Comparison of ENCODE assay signal across 9 mouse cellular contexts in the genomic region with DNA sequence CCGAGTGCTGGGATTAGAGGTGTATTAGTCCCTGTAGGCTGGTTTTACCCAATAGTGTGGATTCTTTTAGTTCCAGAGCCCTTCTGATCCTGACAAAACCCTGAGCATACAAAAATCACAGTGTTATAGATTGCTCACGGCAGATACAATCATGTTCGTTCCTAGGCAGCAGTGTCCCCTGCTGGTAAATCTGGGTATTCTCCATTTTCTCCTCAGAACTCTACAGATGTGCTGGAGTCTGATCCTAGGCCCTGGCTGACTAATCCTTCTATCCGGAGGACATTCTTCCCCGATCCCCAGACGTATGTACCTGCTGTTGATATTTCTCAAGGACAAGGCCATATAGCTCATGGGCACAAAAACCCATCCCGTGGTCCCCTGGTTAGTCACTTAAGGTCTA. TPM values are rescaled to one million over a fixed set of nuclear protein-coding genes. Genes with fewer than 3 reads are reported as not detected.
DNase-seq lines count a peak whose midpoint lies in the region; ATAC-seq and TF ChIP-seq lines count a peak whose summit lies in the region.
"Had no signal": no experiment of that assay in that cellular context is flagged by ENCODE, and none has a peak within 500 bp of the region (broad histone marks: within the 10 kb centered on the region; RNA-seq: fewer than 3 reads in every experiment).

No protein-coding gene starts in this region.

- TF ChIP-seq CTCF in cortical plate, adult 2 months (IDR thresholded peaks at IDR 0.05; ENCODE audit: extremely low read depth, insufficient read depth, low read length): peak; percentile 68
- peak; percentile 82 for TF ChIP-seq CTCF in lung, postnatal 0 days (IDR thresholded peaks at IDR 0.05)

- no peaks in the 10 kb centered on the region for H3K9me3 ChIP-seq in hindbrain, embryonic 11.5 days (ENCODE audit: control insufficient read depth, low read length)
- no peaks in the 10 kb centered on the region for H3K9me3 ChIP-seq in hindbrain, embryonic 12.5 days (replicated peaks)
- no peaks in the 10 kb centered on the region for H3K9me3 ChIP-seq in lung, postnatal 0 days (ENCODE audit: low read length)
- H3K9me3 ChIP-seq: megakaryocyte, embryonic 14.5 days had no signal

- ATAC-seq in hindbrain, embryonic 11.5 days (ENCODE audit: low FRiP score): no peak
- no peak for ATAC-seq in hindbrain, embryonic 12.5 days (ENCODE audit: low FRiP score)
- ATAC-seq in lung, postnatal 0 days: peak; percentile 40; the same call in 1 of the 2 replicates

- peaks cover 10% of the 10 kb centered on the region; the same call in 1 of the 2 replicates for H3K36me3 ChIP-seq in hindbrain, embryonic 11.5 days (ENCODE audit: control insufficient read depth, insufficient read depth, low read length)
- H3K36me3 ChIP-seq in hindbrain, embryonic 12.5 days: peaks cover 84% of the 10 kb centered on the region
- peaks cover 27% of the 10 kb centered on the region for H3K36me3 ChIP-seq in lung, postnatal 0 days (ENCODE audit: insufficient read depth, low read length)

- TF ChIP-seq POLR2A in cortical plate, adult 2 months (IDR thresholded peaks at IDR 0.05; ENCODE audit: extremely low read depth, insufficient read depth, low read length): no peak

- DNase-seq in hindbrain, embryonic 11.5 days (ENCODE audit: low spot score): peak; percentile 32
- DNase-seq in urinary bladder, postnatal 14 days (ENCODE audit: low spot score): peak; percentile 41
- no peak for DNase-seq in urinary bladder, postnatal 25 days (ENCODE audit: low spot score)
- DNase-seq in lung, postnatal 0 days (ENCODE audit: low spot score): peak; percentile 44
- DNase-seq in frontal cortex, postnatal 25 days (ENCODE audit: low spot score in 2 of 2): no peak

- H3K4me2 ChIP-seq in hindbrain, embryonic 11.5 days (replicated peaks; ENCODE audit: low read depth, low read length): no peak overlapping the region
- no peak overlapping the region for H3K4me2 ChIP-seq in hindbrain, embryonic 12.5 days (replicated peaks)
- no peak overlapping the region for H3K4me2 ChIP-seq in lung, postnatal 0 days (replicated peaks; ENCODE audit: low read depth, low read length)

- WGBS in hindbrain, embryonic 11.5 days: 83% methylated on average over 7 of the region's 7 CpGs
- WGBS in hindbrain, embryonic 12.5 days: 86% methylated on average over 7 of the region's 7 CpGs
- 71% methylated on average over 7 of the region's 7 CpGs for WGBS in lung, postnatal 0 days

- H3K9ac ChIP-seq in hindbrain, embryonic 11.5 days (ENCODE audit: low read depth, low read length): no peak overlapping the region
- H3K9ac ChIP-seq in hindbrain, embryonic 12.5 days: no peak overlapping the region
- H3K9ac ChIP-seq in lung, postnatal 0 days (replicated peaks; ENCODE audit: low read depth): no peak overlapping the region

- TF ChIP-seq EP300 in lung, postnatal 0 days (IDR thresholded peaks at IDR 0.05): no peak

- H3K4me1 ChIP-seq in hindbrain, embryonic 11.5 days (replicated peaks; ENCODE audit: control insufficient read depth, insufficient read depth, low read length): no peaks in the 10 kb centered on the region
- H3K4me1 ChIP-seq in hindbrain, embryonic 12.5 days: no peaks in the 10 kb centered on the region
- H3K4me1 ChIP-seq in cortical plate, adult 2 months (ENCODE audit: control insufficient read depth, insufficient read depth, low read length): no peaks in the 10 kb centered on the region
- no peaks in the 10 kb centered on the region for H3K4me1 ChIP-seq in lung, postnatal 0 days (ENCODE audit: insufficient read depth, low read depth, low read length)

- no peak overlapping the region for H3K4me3 ChIP-seq in hindbrain, embryonic 11.5 days (ENCODE audit: low read depth, low read length)
- no peak overlapping the region for H3K4me3 ChIP-seq in hindbrain, embryonic 12.5 days
- no peak overlapping the region for H3K4me3 ChIP-seq in cortical plate, adult 2 months (ENCODE audit: insufficient read depth, low read length)
- no peak overlapping the region for H3K4me3 ChIP-seq in lung, postnatal 0 days (ENCODE audit: low read depth, low read length)
- H3K4me3 ChIP-seq: megakaryocyte, embryonic 14.5 days had no signal

- no peaks in the 10 kb centered on the region for H3K27me3 ChIP-seq in hindbrain, embryonic 11.5 days (ENCODE audit: control insufficient read depth, insufficient read depth, low read length)
- no peaks in the 10 kb centered on the region for H3K27me3 ChIP-seq in hindbrain, embryonic 12.5 days
- H3K27me3 ChIP-seq in lung, postnatal 0 days (replicated peaks; ENCODE audit: insufficient read depth, low read length): no peaks in the 10 kb centered on the region
- H3K27me3 ChIP-seq: megakaryocyte, embryonic 14.5 days had no signal

- H3K27ac ChIP-seq in hindbrain, embryonic 11.5 days (ENCODE audit: low read depth, low read length): no peak overlapping the region
- H3K27ac ChIP-seq in hindbrain, embryonic 12.5 days: no peak overlapping the region
- H3K27ac ChIP-seq in cortical plate, adult 2 months (ENCODE audit: insufficient read depth, low read length): no peak overlapping the region
- no peak overlapping the region for H3K27ac ChIP-seq in lung, postnatal 0 days (ENCODE audit: low read length)

RNA-seq across cellular contexts. Expression of gene Trpc2, which starts 4.4 kb away (rescaled TPM):
- 0.28 and 0.42 TPM in 2 replicates for polyA plus RNA-seq in hindbrain, embryonic 11.5 days (2014; fragmentation: Nextera tagmentation; extraction: Ambion mirVana)
- 0.21 TPM in 1 of 2 replicates, not detected in the other for polyA plus RNA-seq in hindbrain, embryonic 12.5 days (2016; fragmentation: Nextera tagmentation; extraction: Ambion mirVana)
- 0.53 and 2.0 TPM in 2 replicates for polyA plus RNA-seq in cortical plate, adult 2 months (2012; rRNA removed)
- not detected in 2 replicates for polyA plus RNA-seq in lung, postnatal 0 days (2015; fragmentation: Nextera tagmentation; extraction: Ambion mirVana)
- polyA plus RNA-seq: stomach, embryonic 14.5 days had no signal

RNA-seq across cellular contexts. Expression of gene Xntrpc, which starts 13.0 kb away (rescaled TPM):
- polyA plus RNA-seq in hindbrain, embryonic 11.5 days (2014; fragmentation: Nextera tagmentation; extraction: Ambion mirVana): 1.0 and 2.0 TPM in 2 replicates
- 2.5 and 3.0 TPM in 2 replicates for polyA plus RNA-seq in hindbrain, embryonic 12.5 days (2016; fragmentation: Nextera tagmentation; extraction: Ambion mirVana)
- 1.9 and 2.8 TPM in 2 replicates for polyA plus RNA-seq in cortical plate, adult 2 months (2012; rRNA removed)
- polyA plus RNA-seq in lung, postnatal 0 days (2015; fragmentation: Nextera tagmentation; extraction: Ambion mirVana): 0.29 and 0.30 TPM in 2 replicates

RNA-seq across cellular contexts. Expression of gene Xndc1, which starts 13.2 kb away (rescaled TPM):
- polyA plus RNA-seq in hindbrain, embryonic 11.5 days (2014; fragmentation: Nextera tagmentation; extraction: Ambion mirVana): 19.5 and 23.3 TPM in 2 replicates
- polyA plus RNA-seq in hindbrain, embryonic 12.5 days (2016; fragmentation: Nextera tagmentation; extraction: Ambion mirVana): 34.6 and 37.3 TPM in 2 replicates
- polyA plus RNA-seq in cortical plate, adult 2 months (2012; rRNA removed): 38.4 and 43.8 TPM in 2 replicates
- 6.2 and 7.8 TPM in 2 replicates for polyA plus RNA-seq in lung, postnatal 0 days (2015; fragmentation: Nextera tagmentation; extraction: Ambion mirVana)

RNA-seq across cellular contexts. Expression of gene Rnf121, which starts 13.2 kb away (rescaled TPM):
- polyA plus RNA-seq in hindbrain, embryonic 11.5 days (2014; fragmentation: Nextera tagmentation; extraction: Ambion mirVana): 27.1 and 29.8 TPM in 2 replicates
- polyA plus RNA-seq in hindbrain, embryonic 12.5 days (2016; fragmentation: Nextera tagmentation; extraction: Ambion mirVana): 29.2 and 31.6 TPM in 2 replicates
- polyA plus RNA-seq in cortical plate, adult 2 months (2012; rRNA removed): 55.9 and 59.4 TPM in 2 replicates
- polyA plus RNA-seq in lung, postnatal 0 days (2015; fragmentation: Nextera tagmentation; extraction: Ambion mirVana): 16.2 and 18.2 TPM in 2 replicates

RNA-seq across cellular contexts. Expression of gene Art1, which starts 23.0 kb away (rescaled TPM):
- 0.88 and 0.96 TPM in 2 replicates for polyA plus RNA-seq in hindbrain, embryonic 11.5 days (2014; fragmentation: Nextera tagmentation; extraction: Ambion mirVana)
- polyA plus RNA-seq in hindbrain, embryonic 12.5 days (2016; fragmentation: Nextera tagmentation; extraction: Ambion mirVana): 1.2 and 2.4 TPM in 2 replicates
- 0.23 TPM in 1 of 2 replicates, not detected in the other for polyA plus RNA-seq in cortical plate, adult 2 months (2012; rRNA removed)
- 0.14 and 0.23 TPM in 2 replicates for polyA plus RNA-seq in lung, postnatal 0 days (2015; fragmentation: Nextera tagmentation; extraction: Ambion mirVana)

Comparison
In these comparisons a context has a peak if more than half of its experiments do, and no peak if none do; other contexts are left out.
1. DNase-seq: peak in hindbrain, embryonic 11.5 days (single experiment), urinary bladder, postnatal 14 days (single experiment) and lung, postnatal 0 days (single experiment); none in urinary bladder, postnatal 25 days (single experiment) and frontal cortex, postnatal 25 days (0 of 2).